Mouse (Mus musculus): ENCODE measurements around the gene Dennd4b. TPM values are rescaled to one million over a fixed set of nuclear protein-coding genes. Genes with fewer than 3 reads are reported as not detected.

Gene Dennd4b
- polyA plus RNA-seq, 1 experiment from 2014 or later: 7.4 TPM

GRCm38 (mm10) chr3:90291982-90292344 is 27.0 kb downstream of the Dennd4b start:
- Histone ChIP-seq H3K9ac (peak overlapping the region; percentile 81), H3K4me3 (peak overlapping the region; percentile 79), H3K27me3 (replicated peaks) (no peaks in the 10 kb centered on the region), H3K27ac (peak overlapping the region; percentile 98), H3K4me1 (peaks cover 27% of the 10 kb centered on the region), H3K9me3 (no peaks in the 10 kb centered on the region), H3K36me3 (replicated peaks) (no peaks in the 10 kb centered on the region), H3K4me2 (peak overlapping the region; percentile 68)
- no peak for ATAC-seq (replicated peaks)
- 42% methylated on average over 2 of the region's 2 CpGs for WGBS

GRCm38 (mm10) chr3:90292345-90293275 is 27.6 kb downstream of the Dennd4b start, which contains the start of gene Gatad2b:
Gene Gatad2b, plus strand, starts transcription at chr3:90293178.
- Histone ChIP-seq H3K27ac (peak within 1 kb of the TSS; percentile 98), H3K4me2 (peak within 1 kb of the TSS; percentile 91), H3K27me3 (replicated peaks) (no peaks in the 10 kb centered on the region), H3K9ac (peak within 1 kb of the TSS; percentile 81), H3K4me1 (peaks cover 31% of the 10 kb centered on the region), H3K4me3 (peak within 1 kb of the TSS; percentile 79), H3K36me3 (replicated peaks) (no peaks in the 10 kb centered on the region), H3K9me3 (no peaks in the 10 kb centered on the region)
- under 1% methylated on average over 43 of the region's 47 CpGs for WGBS
- ATAC-seq (replicated peaks): peak; percentile 99

GRCm38 (mm10) chr3:90293352-90294063 is 28.5 kb downstream of the Dennd4b start:
- under 1% methylated on average over 42 of the region's 68 CpGs for WGBS
- Histone ChIP-seq H3K4me1 (peaks cover 37% of the 10 kb centered on the region), H3K27me3 (replicated peaks) (no peaks in the 10 kb centered on the region), H3K4me2 (peak overlapping the region; percentile 91), H3K9ac (peak overlapping the region; percentile 80), H3K9me3 (no peaks in the 10 kb centered on the region), H3K4me3 (peak overlapping the region; percentile 79), H3K27ac (peak overlapping the region; percentile 93), H3K36me3 (replicated peaks) (no peaks in the 10 kb centered on the region)
- peak; percentile 62 for ATAC-seq (replicated peaks)

- Histone ChIP-seq H3K36me3 (replicated peaks) (no peaks in the 10 kb centered on the region), H3K4me3 (peak overlapping the region; percentile 79), H3K9ac (peak overlapping the region; percentile 80), H3K4me2 (peak overlapping the region; percentile 91), H3K27ac (peak overlapping the region; percentile 93), H3K4me1 (peaks cover 37% of the 10 kb centered on the region), H3K9me3 (no peaks in the 10 kb centered on the region), H3K27me3 (replicated peaks) (no peaks in the 10 kb centered on the region)
- ATAC-seq (replicated peaks): no peak
- WGBS: 3% methylated on average over 11 of the region's 11 CpGs
These were observed 29.1 kb downstream of the Dennd4b start for GRCm38 (mm10) chr3:90294064-90294440.

- 73% methylated on average over 2 of the region's 2 CpGs for WGBS
- no peak for ATAC-seq (replicated peaks)
These were observed 29.7 kb downstream of the Dennd4b start for GRCm38 (mm10) chr3:90294651-90295050.

GRCm38 (mm10) chr3:90305801-90306200 is 40.8 kb downstream of the Dennd4b start:
- Histone ChIP-seq H3K9me3 (no peaks in the 10 kb centered on the region), H3K27ac (no peak overlapping the region), H3K4me1 (0 out of 2 replicates have a peak, but pooled peaks cover 7% of the 10 kb centered on the region), H3K27me3 (replicated peaks) (no peaks in the 10 kb centered on the region), H3K4me3 (no peak overlapping the region), H3K4me2 (no peak overlapping the region), H3K36me3 (replicated peaks) (no peaks in the 10 kb centered on the region), H3K9ac (no peak overlapping the region)
- 81% methylated on average over 3 of the region's 3 CpGs for WGBS
- ATAC-seq (replicated peaks): no peak

More at GRCm38 (mm10) chr3:90294651-90295050, 29.7 kb downstream of the Dennd4b start:
- Histone ChIP-seq H3K4me3 (peak overlapping the region; percentile 79), H3K4me1 (peaks cover 37% of the 10 kb centered on the region), H3K27ac (no peak overlapping the region), H3K27me3 (replicated peaks) (no peaks in the 10 kb centered on the region), H3K4me2 (peak overlapping the region; percentile 91), H3K36me3 (replicated peaks) (no peaks in the 10 kb centered on the region), H3K9ac (no peak overlapping the region; the same call in 1 of the 2 replicates), H3K9me3 (no peaks in the 10 kb centered on the region)

- H3K4me3 ChIP-seq: no peak overlapping the region
- H3K4me2 ChIP-seq: no peak overlapping the region
- no peaks in the 10 kb centered on the region for H3K36me3 ChIP-seq (replicated peaks)
- H3K27ac ChIP-seq: no peak overlapping the region
- H3K4me1 ChIP-seq: 0 out of 2 replicates have a peak, but pooled peaks cover 7% of the 10 kb centered on the region
- H3K9ac ChIP-seq: no peak overlapping the region
- no peaks in the 10 kb centered on the region for H3K9me3 ChIP-seq
- no peak for ATAC-seq (replicated peaks)
- H3K27me3 ChIP-seq (replicated peaks): no peaks in the 10 kb centered on the region
These were observed 44.6 kb downstream of the Dennd4b start for GRCm38 (mm10) chr3:90309589-90309988.

- Histone ChIP-seq H3K9me3 (no peaks in the 10 kb centered on the region), H3K27me3 (replicated peaks) (no peaks in the 10 kb centered on the region), H3K4me1 (no peaks in the 10 kb centered on the region), H3K4me3 (no peak overlapping the region), H3K27ac (no peak overlapping the region), H3K4me2 (no peak overlapping the region), H3K36me3 (replicated peaks) (no peaks in the 10 kb centered on the region), H3K9ac (no peak overlapping the region)
- no peak for ATAC-seq (replicated peaks)
These were observed 48.4 kb downstream of the Dennd4b start for GRCm38 (mm10) chr3:90313367-90313766.

GRCm38 (mm10) chr3:90314241-90314640 is 49.3 kb downstream of the Dennd4b start:
- Histone ChIP-seq H3K27me3 (replicated peaks) (no peaks in the 10 kb centered on the region), H3K4me2 (no peak overlapping the region)
- no peak for ATAC-seq (replicated peaks)

GRCm38 (mm10) chr3:90322289-90322688 is 57.3 kb downstream of the Dennd4b start:
- ATAC-seq (replicated peaks): peak; percentile 77
- Histone ChIP-seq H3K4me1 (peaks cover 22% of the 10 kb centered on the region), H3K9me3 (no peaks in the 10 kb centered on the region), H3K9ac (peak overlapping the region; percentile 44; the same call in 1 of the 2 replicates), H3K27ac (peak overlapping the region; percentile 75), H3K4me2 (peak overlapping the region; percentile 43), H3K36me3 (replicated peaks) (no peaks in the 10 kb centered on the region), H3K27me3 (replicated peaks) (no peaks in the 10 kb centered on the region), H3K4me3 (peak overlapping the region; percentile 17)
- WGBS: 33% methylated on average over 6 of the region's 6 CpGs

More at GRCm38 (mm10) chr3:90314241-90314640, 49.3 kb downstream of the Dennd4b start:
- H3K4me1 ChIP-seq: no peaks in the 10 kb centered on the region
- H3K27ac ChIP-seq: no peak overlapping the region
- H3K36me3 ChIP-seq (replicated peaks): no peaks in the 10 kb centered on the region
- no peak overlapping the region for H3K9ac ChIP-seq
- H3K4me3 ChIP-seq: no peak overlapping the region
- no peaks in the 10 kb centered on the region for H3K9me3 ChIP-seq

- 6% methylated on average over 5 of the region's 5 CpGs for WGBS
- Histone ChIP-seq H3K4me1 (peaks cover 22% of the 10 kb centered on the region), H3K27me3 (replicated peaks) (no peaks in the 10 kb centered on the region), H3K36me3 (replicated peaks) (no peaks in the 10 kb centered on the region), H3K27ac (peak overlapping the region; percentile 75), H3K4me3 (no peak overlapping the region), H3K9ac (0 out of 2 replicates have a peak overlapping the region, but pooled peaks have one; percentile 25), H3K4me2 (peak overlapping the region; percentile 43), H3K9me3 (no peaks in the 10 kb centered on the region)
- peak; percentile 91 for ATAC-seq (replicated peaks)
These were observed 58.1 kb downstream of the Dennd4b start for GRCm38 (mm10) chr3:90323119-90323518.
